Mouse (Mus musculus): ENCODE data around the gene Maneal.
A peak's percentile ranks its signal among the peaks of the same experiment; 100 is the strongest.

Maneal gene

DNA sequence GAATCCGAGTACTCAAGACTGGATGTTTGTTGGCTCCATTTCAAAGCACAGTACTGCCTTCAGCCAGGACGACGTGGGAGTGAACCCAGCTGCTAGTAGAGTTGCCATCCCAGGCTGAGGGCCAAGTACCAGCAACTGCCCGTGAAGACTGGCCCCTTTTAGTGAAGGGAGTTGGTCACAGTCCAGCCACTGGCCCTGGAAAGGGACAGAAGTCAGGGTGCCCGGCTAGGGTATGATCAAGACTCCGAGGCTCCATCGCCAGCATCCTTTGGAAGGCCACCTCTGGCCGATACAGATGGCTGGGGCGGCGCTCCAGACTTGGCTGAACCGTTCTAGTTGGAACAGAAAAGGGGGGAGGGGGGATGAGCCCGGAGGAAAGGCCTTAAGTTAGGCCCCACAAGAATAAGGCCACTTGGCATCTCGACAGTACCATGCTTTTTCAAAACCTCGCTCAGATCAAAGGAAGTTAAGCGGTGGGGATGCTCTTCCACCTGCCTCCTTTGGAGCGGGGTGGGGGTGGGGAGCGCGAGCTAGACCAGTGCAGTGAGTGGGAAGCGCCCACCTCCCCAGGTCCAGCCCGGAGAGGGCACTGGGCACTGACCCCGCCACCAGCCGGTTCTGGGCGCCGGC is 12.2 kb downstream of the Maneal start:
- DNase-seq (ENCODE audit: low read depth, low spot score), result peak; percentile 75

DNA sequence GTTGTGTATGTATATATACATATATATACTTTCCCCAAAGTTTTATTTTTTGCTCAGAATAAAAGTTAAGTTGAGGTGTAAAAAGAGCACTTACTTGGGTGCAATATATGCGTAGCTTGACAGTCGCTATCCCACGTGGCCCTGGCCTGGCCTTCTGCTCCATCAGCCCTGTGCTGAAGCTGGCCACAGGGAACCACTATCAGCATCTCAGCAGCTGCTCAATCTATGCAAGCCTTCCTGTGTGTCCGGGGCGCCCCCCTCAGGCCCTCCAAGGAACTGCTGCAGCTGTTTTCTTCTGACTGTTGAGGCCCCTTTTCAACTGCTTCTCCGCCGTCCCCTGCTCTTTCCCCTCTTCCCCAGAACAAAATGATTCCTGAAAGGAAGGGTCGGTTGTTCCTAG is 14.4 kb downstream of the Maneal start:
- DNase-seq (ENCODE audit: low read depth, low spot score), result peak; percentile 80

GRCm38 (mm10) chr4:124843493-124843892 is 18.5 kb downstream of the Maneal start:
- DNase-seq (ENCODE audit: low read depth, low spot score), result peak; percentile 44

GRCm38 (mm10) chr4:124840998-124841397 is 21.0 kb downstream of the Maneal start:
- DNase-seq (ENCODE audit: low read depth, low spot score), result peak; percentile 47

DNA sequence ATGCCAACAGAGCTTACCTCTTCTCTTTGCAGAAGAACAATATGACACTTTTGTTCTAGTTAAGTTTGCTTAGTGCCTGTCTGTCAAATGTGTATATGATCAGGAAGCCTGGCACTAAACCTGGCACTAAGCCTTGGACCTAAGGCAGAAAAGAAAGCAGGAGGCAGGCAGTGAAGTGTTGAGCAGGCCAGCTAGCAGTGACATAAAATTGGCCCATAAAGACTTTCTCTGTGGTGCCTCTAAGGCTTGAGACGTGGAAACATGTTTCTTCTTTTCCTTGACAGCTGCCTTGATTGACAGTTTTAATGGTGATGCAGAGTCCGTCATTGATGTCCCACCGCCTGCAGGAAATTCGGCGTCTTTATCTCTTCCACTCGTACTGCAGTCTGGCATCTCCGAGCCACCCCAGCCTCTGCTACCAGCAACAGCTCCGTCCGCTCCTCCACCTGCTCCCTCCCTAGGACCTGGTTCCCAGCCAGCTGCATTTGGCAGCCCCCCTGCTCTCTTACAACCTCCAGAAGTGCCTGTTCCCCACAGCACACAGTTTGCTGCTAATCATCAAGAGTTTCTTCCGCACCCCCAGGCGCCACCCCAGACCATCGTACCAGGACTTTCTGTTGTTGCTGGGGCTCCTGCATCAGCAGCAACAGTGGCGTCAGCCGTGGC is 23.8 kb downstream of the Maneal start:
- no peak for DNase-seq (ENCODE audit: low read depth, low spot score)

- DNase-seq (ENCODE audit: low read depth, low spot score), result no peak
Measured at GRCm38 (mm10) chr4:124832796-124833195, 29.2 kb downstream of the Maneal start.

DNA sequence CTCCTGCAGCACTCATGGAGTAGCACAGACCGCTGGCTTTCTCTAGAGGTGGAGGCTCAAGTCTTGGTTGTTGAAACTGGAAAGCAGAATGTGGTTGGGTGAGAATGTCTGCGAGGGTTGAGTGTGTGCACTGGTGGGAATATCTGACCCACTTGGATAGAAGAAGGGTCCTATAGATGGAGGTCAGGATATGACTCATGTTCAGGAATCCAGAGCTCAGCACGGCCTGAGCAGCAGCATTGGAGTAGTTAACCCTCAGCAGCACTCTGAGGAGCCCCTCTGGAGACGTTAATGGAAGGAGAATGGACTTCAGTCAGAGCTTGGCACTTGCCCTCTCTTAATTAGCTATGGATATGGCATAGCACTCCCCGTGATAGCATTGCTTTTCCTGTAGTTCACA is 32.3 kb downstream of the Maneal start:
- peak; percentile 77 for DNase-seq (ENCODE audit: low read depth, low spot score)

GRCm38 (mm10) chr4:124825371-124825965 is 36.5 kb downstream of the Maneal start:
- no peak for DNase-seq (ENCODE audit: low read depth, low spot score)

DNA sequence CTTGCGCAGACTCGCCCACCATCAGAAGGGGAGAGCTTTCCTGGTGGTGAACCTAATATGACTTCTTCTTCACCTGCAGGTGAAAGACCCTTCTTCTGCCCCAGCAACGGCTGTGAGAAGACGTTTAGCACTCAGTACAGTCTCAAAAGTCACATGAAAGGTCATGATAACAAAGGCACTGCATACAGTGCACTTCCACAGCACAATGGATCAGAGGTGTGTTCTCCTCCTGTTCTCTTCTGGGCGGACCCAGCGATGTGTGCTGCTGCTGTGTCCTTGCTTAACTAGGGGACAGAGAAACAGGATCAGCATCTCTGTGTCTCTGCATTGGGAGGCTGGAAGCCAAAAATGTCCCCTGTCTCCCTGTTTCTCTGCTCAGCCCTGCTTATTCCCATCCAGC is 37.0 kb downstream of the Maneal start:
- no peak for DNase-seq (ENCODE audit: low read depth, low spot score)

DNA sequence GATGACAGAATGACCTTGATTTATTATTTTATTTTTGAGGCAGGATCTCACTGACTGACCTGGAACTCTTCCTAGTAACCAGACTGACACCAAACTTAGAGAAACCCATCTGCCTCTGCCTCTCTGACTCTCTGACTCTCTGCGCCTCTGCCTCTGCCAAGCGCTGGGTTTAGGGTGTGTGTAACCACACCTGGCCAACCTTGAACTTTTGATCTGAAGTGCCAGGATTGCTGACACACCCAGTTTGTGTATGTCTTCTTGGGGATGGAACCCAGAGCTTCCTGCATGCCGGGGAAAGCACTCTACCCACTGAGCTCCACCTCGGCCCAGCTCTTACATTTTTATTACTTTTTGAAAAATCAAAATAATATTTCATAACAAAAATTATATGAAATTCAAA is 43.1 kb downstream of the Maneal start:
- no peak for DNase-seq (ENCODE audit: low read depth, low spot score)

GRCm38 (mm10) chr4:124817803-124818202 is 44.2 kb downstream of the Maneal start:
- peak; percentile 86 for DNase-seq (ENCODE audit: low read depth, low spot score)

DNA sequence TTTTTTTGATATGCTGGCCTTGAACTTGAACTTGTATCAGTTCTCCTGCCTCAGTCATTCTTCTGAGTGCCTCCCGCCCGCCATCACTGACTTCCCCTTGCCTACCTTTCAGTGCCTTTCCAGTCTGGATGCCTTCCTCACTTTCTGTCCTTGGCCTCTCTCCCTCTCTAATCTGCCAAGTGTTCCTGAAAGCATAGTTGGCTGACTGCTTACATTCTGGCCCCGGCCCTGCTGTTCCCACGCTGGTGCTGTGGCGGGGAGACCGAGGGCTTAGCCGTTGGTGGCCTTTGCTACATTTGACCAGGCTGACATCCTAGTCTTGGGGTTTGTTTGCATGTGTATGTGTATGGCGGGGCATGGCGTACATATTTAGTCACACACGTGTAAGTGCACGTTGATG is 46.1 kb downstream of the Maneal start:
- no peak for DNase-seq (ENCODE audit: low read depth, low spot score)

DNA sequence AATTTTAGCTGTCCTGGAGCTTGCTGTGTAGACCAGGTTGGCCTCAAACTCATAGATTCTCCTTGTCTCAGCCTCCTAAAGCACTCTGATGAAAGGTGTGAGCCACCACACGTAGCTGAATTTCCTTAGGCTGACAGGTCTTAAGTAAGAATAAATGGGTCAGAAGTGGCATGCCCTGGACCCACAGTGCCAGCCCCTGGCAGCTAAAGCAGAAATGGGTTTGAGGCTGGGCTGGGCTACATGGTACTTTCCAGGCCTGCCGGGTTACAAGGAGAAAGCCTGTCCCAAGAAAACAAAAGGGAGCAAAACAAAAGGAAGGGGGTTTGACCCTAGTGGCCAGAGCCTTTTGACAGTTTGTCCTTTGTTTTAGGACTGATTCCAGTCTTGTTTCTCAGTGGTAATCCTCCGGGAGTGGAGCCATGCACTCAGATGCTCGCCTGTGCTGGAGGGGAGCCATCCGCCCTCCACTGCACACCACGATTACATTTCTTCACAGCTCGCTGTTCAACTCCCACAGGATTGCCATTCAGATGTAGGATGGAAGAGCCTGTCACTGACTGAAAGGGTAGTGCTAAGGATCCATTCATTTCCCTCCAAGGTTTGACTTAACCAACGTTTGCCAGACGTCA is 50.5 kb downstream of the Maneal start:
- DNase-seq (ENCODE audit: low read depth, low spot score), result no peak

DNA sequence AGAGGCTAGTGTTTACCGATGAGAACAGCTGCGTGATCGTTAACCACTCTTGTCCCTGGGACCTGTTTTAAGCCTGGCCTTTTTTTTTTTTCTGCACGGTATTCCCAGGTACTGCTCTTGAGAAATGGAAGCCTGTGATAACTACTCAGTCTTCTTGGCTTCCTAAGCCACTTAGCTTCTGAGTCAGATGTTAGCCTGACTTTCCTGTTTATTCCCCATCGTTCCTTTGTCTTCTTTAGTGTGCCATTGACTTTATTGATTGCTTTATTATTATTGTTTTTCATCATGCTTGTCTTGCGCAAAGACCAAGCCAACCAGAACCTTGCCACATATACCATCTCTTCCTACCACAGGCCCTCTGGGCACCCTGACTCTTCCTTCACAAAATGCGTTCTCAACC is 51.9 kb downstream of the Maneal start:
- no peak for DNase-seq (ENCODE audit: low read depth, low spot score)

DNA sequence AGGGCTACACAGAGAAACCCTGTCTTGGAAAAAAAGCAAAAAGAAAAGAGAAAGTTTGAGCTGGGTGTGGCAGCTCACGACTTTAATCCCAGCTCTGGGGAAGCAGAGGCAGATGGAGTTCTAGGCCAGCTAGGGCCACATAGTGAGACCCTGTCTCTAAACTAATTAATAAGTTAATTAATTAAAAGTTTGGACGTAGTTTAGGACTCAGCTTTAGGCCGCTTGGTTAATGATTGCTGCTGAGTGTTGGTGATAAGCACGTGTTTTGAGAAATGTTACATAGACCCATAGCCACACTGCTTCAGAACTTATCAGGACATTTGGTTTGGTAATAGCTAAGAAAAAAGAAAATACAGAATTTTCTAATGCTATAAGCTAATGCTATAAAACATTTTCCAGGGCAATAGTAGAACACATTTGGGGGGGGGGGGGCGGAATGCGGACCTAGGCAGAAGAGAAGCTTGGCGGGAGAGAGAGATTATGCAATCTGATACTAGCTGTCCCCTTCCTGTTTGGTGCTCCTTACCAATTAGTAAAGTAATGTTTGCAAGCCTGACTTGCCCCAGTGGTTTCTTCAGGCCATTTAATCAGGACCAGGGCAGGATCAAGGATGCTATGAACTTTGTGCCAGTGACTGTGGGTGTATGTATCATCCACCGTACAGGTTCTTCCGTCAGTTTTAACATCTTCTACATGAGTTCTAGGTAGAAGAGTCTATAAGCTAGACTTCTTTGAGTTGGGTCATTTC is 52.7 kb downstream of the Maneal start:
- DNase-seq (ENCODE audit: low read depth, low spot score), result no peak

- DNase-seq (ENCODE audit: low read depth, low spot score), result no peak
Measured at GRCm38 (mm10) chr4:124808511-124808910, 53.5 kb downstream of the Maneal start.

Measured in 3T3-L1 (cell line).